Mouse (Mus musculus): Measurements from ENCODE around the gene Gm1043. TPM values are rescaled to one million over a fixed set of nuclear protein-coding genes. Genes with fewer than 3 reads are reported as not detected.

The Gm1043 gene
- polyA plus RNA-seq, 1 experiment, result not detected

- no peak for TF ChIP-seq CTCF (IDR thresholded peaks at IDR 0.05; ENCODE audit: low read depth, low read length)
- Histone ChIP-seq H3K4me1 (ENCODE audit: control insufficient read depth, insufficient read depth, low read length) (no peaks in the 10 kb centered on the region), H3K4me3 (ENCODE audit: insufficient read depth, low read length) (no peak overlapping the region), H3K27ac (ENCODE audit: insufficient read depth, low read depth, low read length) (no peak overlapping the region)
These were observed 143.7 kb downstream of the Gm1043 start for GRCm38 (mm10) chr5:37228894-37229293.

DNA sequence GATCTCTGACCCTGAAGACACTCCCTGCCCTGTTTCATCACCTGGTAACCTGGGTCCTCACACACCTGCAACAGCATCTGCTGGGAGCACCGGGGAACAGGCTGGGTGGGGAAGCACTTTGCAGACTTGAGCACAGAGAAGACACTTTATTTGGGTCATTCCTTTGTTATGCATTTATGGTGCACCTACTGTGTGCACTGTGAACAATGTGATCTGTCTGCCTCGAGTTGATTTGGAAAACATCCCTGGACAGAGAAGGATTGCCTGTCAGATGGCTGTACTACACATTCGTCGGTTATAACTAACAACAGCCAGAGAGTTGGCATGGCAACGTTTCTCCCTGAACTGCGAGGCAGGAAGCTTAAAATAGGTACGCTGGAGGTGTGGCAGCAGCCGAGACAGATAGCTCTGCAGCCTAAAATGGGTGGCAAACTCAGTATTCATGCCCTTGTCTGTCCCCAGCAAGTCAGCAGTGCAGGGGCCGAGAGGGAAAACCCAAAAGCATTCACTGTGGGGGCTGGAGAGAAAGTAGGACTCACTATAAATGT, 147.9 kb downstream of the Gm1043 start:
- TF ChIP-seq POLR2A (IDR thresholded peaks at IDR 0.05; ENCODE audit: borderline replicate concordance, low read depth, low read length), result no peak
- no peak for TF ChIP-seq CTCF (IDR thresholded peaks at IDR 0.05; ENCODE audit: low read depth, low read length)
- H3K4me1 ChIP-seq (ENCODE audit: control insufficient read depth, insufficient read depth, low read length), result no peaks in the 10 kb centered on the region
- no peak overlapping the region for H3K4me3 ChIP-seq (ENCODE audit: insufficient read depth, low read length)
- H3K27ac ChIP-seq (ENCODE audit: insufficient read depth, low read depth, low read length), result no peak overlapping the region

- H3K4me3 ChIP-seq (ENCODE audit: insufficient read depth, low read length), result no peak overlapping the region
- no peak overlapping the region for H3K27ac ChIP-seq (ENCODE audit: insufficient read depth, low read depth, low read length)
- H3K4me1 ChIP-seq (ENCODE audit: control insufficient read depth, insufficient read depth, low read length), result no peaks in the 10 kb centered on the region
- TF ChIP-seq CTCF (IDR thresholded peaks at IDR 0.05; ENCODE audit: low read depth, low read length), result no peak
- no peak for TF ChIP-seq POLR2A (IDR thresholded peaks at IDR 0.05; ENCODE audit: borderline replicate concordance, low read depth, low read length)
These were observed 153.5 kb downstream of the Gm1043 start for GRCm38 (mm10) chr5:37238654-37239053.

DNA sequence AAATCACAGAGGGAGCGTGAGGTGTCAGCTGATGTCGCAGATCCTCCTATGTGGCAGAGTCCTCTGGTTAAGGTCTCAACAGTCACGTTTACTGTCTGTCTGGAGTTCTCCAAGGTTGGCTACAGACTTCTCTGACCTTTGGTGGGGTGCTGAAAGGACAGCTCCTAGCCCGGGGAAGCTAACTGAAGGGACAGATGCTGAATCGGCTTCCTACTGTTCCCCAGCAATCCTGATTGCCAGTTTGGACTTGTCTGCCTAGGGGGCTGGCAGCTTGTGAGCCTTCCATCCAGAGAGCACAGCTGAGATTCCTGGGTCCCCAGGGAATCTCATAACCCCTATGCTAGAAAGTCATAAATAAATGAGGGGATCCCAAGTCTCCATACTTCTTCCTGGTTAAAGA, 155.4 kb downstream of the Gm1043 start:
- TF ChIP-seq POLR2A (IDR thresholded peaks at IDR 0.05; ENCODE audit: borderline replicate concordance, low read depth, low read length), result no peak
- no peak for TF ChIP-seq CTCF (IDR thresholded peaks at IDR 0.05; ENCODE audit: low read depth, low read length)
- no peaks in the 10 kb centered on the region for H3K4me1 ChIP-seq (ENCODE audit: control insufficient read depth, insufficient read depth, low read length)
- H3K27ac ChIP-seq (ENCODE audit: insufficient read depth, low read depth, low read length), result no peak overlapping the region
- H3K4me3 ChIP-seq (ENCODE audit: insufficient read depth, low read length), result no peak overlapping the region

- Histone ChIP-seq H3K4me1 (ENCODE audit: control insufficient read depth, insufficient read depth, low read length) (no peaks in the 10 kb centered on the region), H3K4me3 (ENCODE audit: insufficient read depth, low read length) (no peak overlapping the region), H3K27ac (ENCODE audit: insufficient read depth, low read depth, low read length) (no peak overlapping the region)
- TF ChIP-seq POLR2A (IDR thresholded peaks at IDR 0.05; ENCODE audit: borderline replicate concordance, low read depth, low read length), result no peak
- no peak for TF ChIP-seq CTCF (IDR thresholded peaks at IDR 0.05; ENCODE audit: low read depth, low read length)
These were observed 156.1 kb downstream of the Gm1043 start for GRCm38 (mm10) chr5:37241224-37241623.

- Histone ChIP-seq H3K27ac (ENCODE audit: insufficient read depth, low read depth, low read length) (no peak within 1 kb of the TSS), H3K4me3 (ENCODE audit: insufficient read depth, low read length) (no peak within 1 kb of the TSS), H3K4me1 (ENCODE audit: control insufficient read depth, insufficient read depth, low read length) (no peaks in the 10 kb centered on the region)
- TF ChIP-seq CTCF (IDR thresholded peaks at IDR 0.05; ENCODE audit: low read depth, low read length) (no peak), POLR2A (IDR thresholded peaks at IDR 0.05; ENCODE audit: borderline replicate concordance, low read depth, low read length) (no peak)
These were observed 156.5 kb downstream of the Gm1043 start, which contains the start of gene Crmp1 for GRCm38 (mm10) chr5:37241651-37242151. TSS of gene Crmp1 (plus strand) at chr5:37241940.

DNA sequence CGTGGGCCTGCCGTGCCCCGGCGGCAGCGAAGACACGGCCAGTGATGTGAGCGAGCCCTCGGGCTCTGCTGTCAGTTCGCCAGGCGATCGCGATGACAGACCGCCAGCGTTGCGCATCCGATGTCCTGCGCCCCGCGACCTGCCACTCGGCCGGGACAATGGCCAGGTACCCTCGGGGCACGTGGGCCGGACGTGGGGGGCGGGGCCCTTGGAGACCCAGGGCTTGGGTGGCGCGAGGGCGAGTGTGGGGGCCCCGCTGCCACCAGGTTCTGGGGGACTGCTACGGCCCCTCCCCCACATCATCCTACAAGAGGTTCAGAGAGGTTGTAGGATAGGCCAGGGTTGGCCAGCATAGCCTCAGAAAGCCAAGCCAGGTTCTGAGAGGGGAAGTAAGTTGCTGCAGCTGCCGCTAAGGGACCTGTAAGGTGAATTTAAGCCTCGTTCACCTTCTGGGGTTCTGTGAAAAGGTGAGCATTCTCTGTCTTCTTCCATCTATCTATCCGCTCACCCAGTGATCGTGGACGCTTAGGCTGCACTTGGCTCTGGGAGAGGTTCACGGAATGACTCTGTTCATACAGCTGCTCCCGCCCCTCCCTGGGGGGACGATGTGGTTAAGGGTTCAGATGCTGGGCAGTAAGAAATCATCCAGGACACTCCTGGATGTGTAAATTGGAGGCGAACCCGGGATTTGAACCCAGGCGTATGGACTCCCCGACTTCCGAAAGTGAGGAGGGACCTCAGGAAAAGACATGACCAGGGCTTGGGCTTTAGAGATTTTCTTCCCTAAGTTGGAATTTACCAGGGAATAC, 157.4 kb downstream of the Gm1043 start:
- Histone ChIP-seq H3K27ac (ENCODE audit: insufficient read depth, low read depth, low read length) (no peak overlapping the region), H3K4me3 (ENCODE audit: insufficient read depth, low read length) (no peak overlapping the region), H3K4me1 (ENCODE audit: control insufficient read depth, insufficient read depth, low read length) (no peaks in the 10 kb centered on the region)
- TF ChIP-seq POLR2A (IDR thresholded peaks at IDR 0.05; ENCODE audit: borderline replicate concordance, low read depth, low read length) (no peak), CTCF (IDR thresholded peaks at IDR 0.05; ENCODE audit: low read depth, low read length) (no peak)

GRCm38 (mm10) chr5:37243169-37243886, 158.2 kb downstream of the Gm1043 start:
- TF ChIP-seq POLR2A (IDR thresholded peaks at IDR 0.05; ENCODE audit: borderline replicate concordance, low read depth, low read length) (no peak), CTCF (IDR thresholded peaks at IDR 0.05; ENCODE audit: low read depth, low read length) (no peak)
- no peak overlapping the region for H3K27ac ChIP-seq (ENCODE audit: insufficient read depth, low read depth, low read length)
- H3K4me3 ChIP-seq (ENCODE audit: insufficient read depth, low read length), result no peak overlapping the region

GRCm38 (mm10) chr5:37244161-37244560, 159.0 kb downstream of the Gm1043 start:
- H3K27ac ChIP-seq (ENCODE audit: insufficient read depth, low read depth, low read length), result no peak overlapping the region
- no peaks in the 10 kb centered on the region for H3K4me1 ChIP-seq (ENCODE audit: control insufficient read depth, insufficient read depth, low read length)
- H3K4me3 ChIP-seq (ENCODE audit: insufficient read depth, low read length), result no peak overlapping the region
- TF ChIP-seq CTCF (IDR thresholded peaks at IDR 0.05; ENCODE audit: low read depth, low read length), result no peak
- TF ChIP-seq POLR2A (IDR thresholded peaks at IDR 0.05; ENCODE audit: borderline replicate concordance, low read depth, low read length), result no peak

More at GRCm38 (mm10) chr5:37243169-37243886, 158.2 kb downstream of the Gm1043 start:
- H3K4me1 ChIP-seq (ENCODE audit: control insufficient read depth, insufficient read depth, low read length), result no peaks in the 10 kb centered on the region
